Mouse (Mus musculus) myocyte (in vitro differentiated cells): ENCODE measurements around the gene Gch1. TPM values are rescaled to one million over a fixed set of nuclear protein-coding genes. Genes with fewer than 3 reads are reported as not detected.

Source experiments
- H3K27me3 ChIP-seq: one replicate; pipeline ENCODE4 v1.6.1; 2011; ENCODE audit not compliant: control insufficient read depth, insufficient read depth, insufficient read length
- H3K36me3 ChIP-seq: one replicate; pipeline ENCODE4 v1.6.1; 2011; ENCODE audit not compliant: control insufficient read depth, insufficient read depth
- H3K4me2 ChIP-seq: one replicate; pipeline ENCODE4 v1.6.1; 2011; ENCODE audit warnings: low read depth, control low read depth
- H3K4me3 ChIP-seq: one replicate; pipeline ENCODE4 v1.5.1; 2011; ENCODE audit warnings: mild to moderate bottlenecking, control low read depth, moderate library complexity
- H3K79me2 ChIP-seq: one replicate; pipeline ENCODE4 v1.6.1; 2011; ENCODE audit not compliant: control insufficient read depth, insufficient read depth
- H3ac ChIP-seq: one replicate; pipeline ENCODE4 v1.6.1; 2011; ENCODE audit not compliant: control insufficient read depth, insufficient read length
- CEBPB ChIP-seq: IDR thresholded peaks from 2 replicates; pipeline ENCODE4 v1.6.1; 2011; ENCODE audit warnings: mild to moderate bottlenecking, moderate library complexity; ENCODE audit not compliant: poor library complexity, insufficient read depth, severe bottlenecking
- E2F4 ChIP-seq: IDR thresholded peaks from one replicate; pipeline ENCODE4 v1.6.1; 2011; ENCODE audit warnings: mild to moderate bottlenecking, control low read depth, moderate library complexity; ENCODE audit not compliant: insufficient read depth
- MAX ChIP-seq: IDR thresholded peaks from one replicate; pipeline ENCODE4 v1.6.1; 2011; ENCODE audit warnings: low read depth, mild to moderate bottlenecking, control low read depth
- MYOD1 ChIP-seq, 3 experiments: IDR thresholded peaks; one replicate each; pipeline ENCODE4 v1.6.1; 2011; ENCODE audit warnings: control low read depth in 2 of 3, low read depth in 2 of 3, mild to moderate bottlenecking in 2 of 3, moderate library complexity in 1 of 3; ENCODE audit not compliant: insufficient read length in 2 of 3, control insufficient read depth in 1 of 3
- MYOG ChIP-seq, 3 experiments: IDR thresholded peaks; one replicate each; pipeline ENCODE4 v1.6.1; 2011; ENCODE audit warnings: control low read depth in 2 of 3, low read depth in 2 of 3, mild to moderate bottlenecking in 2 of 3; ENCODE audit not compliant: insufficient read length in 2 of 3, control insufficient read depth in 1 of 3, insufficient read depth in 1 of 3
- POLR2A ChIP-seq: IDR thresholded peaks from one replicate; pipeline ENCODE4 v1.6.1; 2011; ENCODE audit warnings: low read depth, mild to moderate bottlenecking, control low read depth, moderate library complexity; ENCODE audit not compliant: insufficient read length
- POLR2AphosphoS2 ChIP-seq: IDR thresholded peaks from one replicate; pipeline ENCODE4 v1.6.1; 2011; ENCODE audit warnings: low read depth, control low read depth; ENCODE audit not compliant: insufficient read length
- REST ChIP-seq: IDR thresholded peaks from one replicate; pipeline ENCODE4 v1.6.1; 2011; ENCODE audit warnings: mild to moderate bottlenecking, control low read depth, moderate library complexity; ENCODE audit not compliant: insufficient read depth, insufficient read length
- SRF ChIP-seq: IDR thresholded peaks from one replicate; pipeline ENCODE4 v1.6.1; 2011; ENCODE audit warnings: low read depth; ENCODE audit not compliant: control insufficient read depth, insufficient read length
- TCF12 ChIP-seq: IDR thresholded peaks from one replicate; pipeline ENCODE4 v1.6.1; 2011; ENCODE audit warnings: mild to moderate bottlenecking, control low read depth; ENCODE audit not compliant: poor library complexity, insufficient read depth, severe bottlenecking
- TCF3 ChIP-seq: IDR thresholded peaks from one replicate; pipeline ENCODE4 v1.6.1; 2011; ENCODE audit warnings: low read depth, control low read depth; ENCODE audit not compliant: insufficient read length
- USF1 ChIP-seq: IDR thresholded peaks from one replicate; pipeline ENCODE4 v1.6.1; 2011; ENCODE audit warnings: low read depth, mild to moderate bottlenecking, control low read depth, moderate library complexity
- polyA plus RNA-seq: library from polyadenylated mRNA; unstranded; fragments of >200 nt; fragmentation: generic; extraction: Trizol; gene quantifications from one replicate; pipeline ENCODE4 v1.2.1, GENCODE M21; 2012; ENCODE audit warnings: missing spikeins

The Gch1 gene
- polyA plus RNA-seq, 1 experiment = 15.0 TPM

DNA sequence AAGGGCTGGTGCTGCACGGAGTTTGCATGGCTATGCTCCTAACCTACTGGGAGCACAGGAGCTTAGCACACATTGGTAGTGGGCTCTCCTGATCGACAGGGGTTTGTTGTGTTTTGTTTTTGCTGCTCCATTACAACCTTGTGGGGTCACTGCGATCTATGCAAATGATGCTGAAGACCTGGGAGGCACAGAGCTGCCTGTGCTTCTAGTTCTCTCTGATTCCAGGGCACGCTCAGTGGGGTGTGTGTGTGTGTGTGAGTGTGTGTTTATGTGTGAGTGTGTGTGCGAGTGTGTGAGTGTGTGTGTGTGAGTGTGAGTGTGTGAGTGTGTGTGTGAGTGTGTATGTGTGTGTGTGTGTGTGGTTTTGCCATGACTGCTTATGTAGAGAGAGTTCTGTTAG lies 14.1 kb downstream of the Gch1 start:
- Histone ChIP-seq H3K27me3 (no peaks in the 10 kb centered on the region), H3ac (no peak overlapping the region), H3K4me3 (no peak overlapping the region), H3K79me2 (no peaks in the 10 kb centered on the region), H3K4me2 (no peak overlapping the region), H3K36me3 (no peaks in the 10 kb centered on the region)
- TF ChIP-seq MAX (no peak), MYOD1 (IDR thresholded peaks at IDR 0.05; ENCODE audit: control insufficient read depth in 1 of 3, insufficient read length in 2 of 3, low read depth in 2 of 3) (no peak), POLR2A (no peak), CEBPB (no peak), TCF3 (no peak), POLR2AphosphoS2 (no peak), SRF (no peak), REST (no peak), USF1 (no peak), E2F4 (no peak), TCF12 (no peak), MYOG (IDR thresholded peaks at IDR 0.05; ENCODE audit: control insufficient read depth in 1 of 3, insufficient read depth in 1 of 3, insufficient read length in 2 of 3, low read depth in 2 of 3) (no peak)

DNA sequence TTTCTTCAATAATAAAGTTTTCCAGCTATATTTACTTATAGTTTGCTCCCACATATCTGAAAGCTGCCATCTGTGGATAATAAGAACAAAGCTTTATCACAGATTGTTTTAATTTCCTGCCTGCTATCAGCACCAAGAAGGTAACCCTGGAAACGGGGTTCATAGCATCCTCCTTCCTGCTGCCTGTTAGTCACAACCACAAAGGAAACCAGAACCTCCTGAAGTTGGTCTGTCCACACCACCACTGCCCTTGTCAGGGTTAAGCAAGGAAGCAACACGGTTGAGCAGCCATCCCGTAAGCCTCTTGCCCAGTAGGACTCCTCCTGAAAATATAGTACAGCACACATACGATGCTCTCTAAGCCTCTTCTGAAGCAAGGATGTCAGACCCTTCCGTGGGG lies 17.1 kb downstream of the Gch1 start:
- H3K79me2 ChIP-seq = no peaks in the 10 kb centered on the region
- no peak overlapping the region for H3K4me3 ChIP-seq
- TF ChIP-seq POLR2A (no peak), REST (no peak), SRF (no peak), POLR2AphosphoS2 (no peak), USF1 (no peak), E2F4 (no peak), TCF12 (no peak), TCF3 (no peak), MAX (no peak), CEBPB (no peak), MYOG (IDR thresholded peaks at IDR 0.05; ENCODE audit: control insufficient read depth in 1 of 3, insufficient read depth in 1 of 3, insufficient read length in 2 of 3, low read depth in 2 of 3) (no peak), MYOD1 (IDR thresholded peaks at IDR 0.05; ENCODE audit: control insufficient read depth in 1 of 3, insufficient read length in 2 of 3, low read depth in 2 of 3) (no peak)
- no peak overlapping the region for H3ac ChIP-seq
- H3K4me2 ChIP-seq = no peak overlapping the region
- H3K27me3 ChIP-seq = no peaks in the 10 kb centered on the region
- no peaks in the 10 kb centered on the region for H3K36me3 ChIP-seq

DNA sequence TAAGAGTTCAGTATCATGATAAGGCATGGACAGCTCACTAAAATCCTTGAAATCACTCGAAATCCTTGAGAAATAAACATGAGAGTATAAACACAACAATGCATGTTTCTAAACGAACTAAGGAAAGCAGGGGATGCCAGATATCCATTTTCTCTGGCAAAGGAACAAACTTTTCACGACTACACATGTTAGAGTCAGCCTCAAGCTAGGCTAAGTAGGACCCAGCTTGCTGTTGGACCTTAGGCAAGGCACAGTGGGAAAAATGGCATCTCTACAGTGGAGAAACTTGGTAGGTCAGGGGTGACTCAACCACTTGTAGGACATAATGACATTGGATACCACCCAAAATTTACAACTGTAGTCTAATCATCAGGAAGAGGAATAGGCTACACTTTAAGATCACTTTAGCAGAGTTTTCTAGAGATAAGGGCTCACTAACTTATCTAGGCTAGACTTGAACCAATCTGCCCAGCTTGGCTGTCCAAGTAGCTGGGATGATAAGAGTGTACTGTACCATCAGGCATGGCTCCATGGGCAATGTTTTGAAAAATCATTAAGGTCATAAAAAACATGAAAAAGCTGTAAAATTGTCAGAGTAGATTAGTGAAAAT lies 18.6 kb downstream of the Gch1 start:
- no peak for TF ChIP-seq TCF12
- no peak for TF ChIP-seq POLR2A
- TF ChIP-seq SRF = no peak
- no peak for TF ChIP-seq REST
- TF ChIP-seq CEBPB = no peak
- TF ChIP-seq E2F4 = no peak
- TF ChIP-seq TCF3 = no peak
- TF ChIP-seq MAX = no peak
- TF ChIP-seq MYOD1 (IDR thresholded peaks at IDR 0.05; ENCODE audit: control insufficient read depth in 1 of 3, insufficient read length in 2 of 3, low read depth in 2 of 3) = no peak
- no peak for TF ChIP-seq POLR2AphosphoS2
- no peak for TF ChIP-seq MYOG (IDR thresholded peaks at IDR 0.05; ENCODE audit: control insufficient read depth in 1 of 3, insufficient read depth in 1 of 3, insufficient read length in 2 of 3, low read depth in 2 of 3)
- TF ChIP-seq USF1 = no peak
- H3ac ChIP-seq = no peak overlapping the region
- H3K27me3 ChIP-seq = no peaks in the 10 kb centered on the region
- no peaks in the 10 kb centered on the region for H3K79me2 ChIP-seq
- no peak overlapping the region for H3K4me3 ChIP-seq
- H3K36me3 ChIP-seq = no peaks in the 10 kb centered on the region
- no peak overlapping the region for H3K4me2 ChIP-seq

DNA sequence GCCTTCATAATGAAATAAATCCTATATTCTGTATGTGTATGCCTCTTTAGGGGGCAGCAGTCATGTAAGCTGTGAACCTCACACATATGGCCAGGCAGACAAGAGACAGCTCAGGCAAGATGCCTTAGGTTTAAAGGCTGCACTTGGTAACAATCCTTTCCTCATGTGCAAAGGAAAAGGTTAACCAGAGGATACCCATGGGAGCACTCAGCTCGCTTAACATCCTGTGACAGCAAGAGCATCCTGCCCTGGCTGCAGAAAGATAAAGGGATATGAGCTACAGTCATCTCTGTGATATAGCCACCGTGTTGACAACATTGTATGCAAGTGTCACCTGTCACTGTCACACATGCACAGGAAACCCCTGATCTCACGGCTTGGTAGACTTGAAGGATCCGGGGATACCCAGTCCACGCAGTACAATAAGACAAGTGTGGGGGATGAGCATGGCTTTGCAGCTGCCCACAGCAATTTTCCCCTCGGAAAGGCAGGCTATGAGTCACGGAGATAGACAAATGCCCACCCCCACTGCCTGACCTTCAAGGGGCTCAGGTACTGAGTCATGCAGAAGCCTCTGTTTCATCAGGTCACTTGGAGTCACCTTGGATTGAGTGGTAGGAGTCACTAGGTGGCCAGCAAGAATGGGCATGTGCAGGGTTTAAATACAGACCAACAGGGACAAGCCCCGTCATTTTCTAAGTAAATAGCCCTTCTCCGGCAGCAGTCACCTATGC lies 19.4 kb downstream of the Gch1 start:
- Histone ChIP-seq H3ac (no peak overlapping the region), H3K4me2 (peak overlapping the region; percentile 14), H3K27me3 (no peaks in the 10 kb centered on the region), H3K4me3 (no peak overlapping the region), H3K79me2 (no peaks in the 10 kb centered on the region), H3K36me3 (no peaks in the 10 kb centered on the region)
- TF ChIP-seq TCF12 (no peak), POLR2A (no peak), MYOG (IDR thresholded peaks at IDR 0.05; ENCODE audit: control insufficient read depth in 1 of 3, insufficient read depth in 1 of 3, insufficient read length in 2 of 3, low read depth in 2 of 3) (peak in 1 of 3 experiments; percentile 28), MYOD1 (IDR thresholded peaks at IDR 0.05; ENCODE audit: control insufficient read depth in 1 of 3, insufficient read length in 2 of 3, low read depth in 2 of 3) (peak in 2 of 3 experiments; percentile 55 to 67)

DNA sequence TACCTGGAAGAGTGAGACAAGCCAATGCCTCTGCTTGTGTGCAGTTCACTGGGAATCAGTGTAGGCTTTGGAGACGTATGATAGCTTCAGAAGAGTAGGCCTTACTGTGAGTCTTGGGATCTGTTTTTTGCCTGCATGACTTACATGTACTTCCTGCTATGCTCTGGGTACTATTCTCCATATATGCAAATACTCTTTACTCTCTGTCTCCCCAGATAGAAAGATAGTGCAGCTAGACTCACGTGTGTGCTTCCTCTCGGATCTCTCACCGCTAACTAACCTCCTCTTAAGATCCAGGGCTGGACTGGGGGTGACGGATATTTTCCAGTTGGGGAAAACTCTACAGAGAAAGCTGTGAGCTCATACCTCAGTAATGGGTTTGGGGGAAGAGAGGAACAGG lies 23.5 kb downstream of the Gch1 start:
- Histone ChIP-seq H3ac (no peak overlapping the region), H3K79me2 (no peaks in the 10 kb centered on the region), H3K36me3 (no peaks in the 10 kb centered on the region), H3K4me3 (no peak overlapping the region), H3K4me2 (no peak overlapping the region), H3K27me3 (no peaks in the 10 kb centered on the region)
- TF ChIP-seq MAX (no peak), POLR2AphosphoS2 (no peak), REST (no peak), TCF3 (no peak), CEBPB (no peak), MYOG (IDR thresholded peaks at IDR 0.05; ENCODE audit: control insufficient read depth in 1 of 3, insufficient read depth in 1 of 3, insufficient read length in 2 of 3, low read depth in 2 of 3) (no peak)
